Mouse (Mus musculus) cerebellum, postnatal 36 days (tissue): ENCODE data around the gene Pxmp4.

Experiments
- DNase-seq, 2 experiments: peaks; one replicate each; pipeline ENCODE4 v3.0.0; 2021 to 2022; ENCODE audit warnings: mixed read lengths in 2 of 2

The Pxmp4 gene

DNA sequence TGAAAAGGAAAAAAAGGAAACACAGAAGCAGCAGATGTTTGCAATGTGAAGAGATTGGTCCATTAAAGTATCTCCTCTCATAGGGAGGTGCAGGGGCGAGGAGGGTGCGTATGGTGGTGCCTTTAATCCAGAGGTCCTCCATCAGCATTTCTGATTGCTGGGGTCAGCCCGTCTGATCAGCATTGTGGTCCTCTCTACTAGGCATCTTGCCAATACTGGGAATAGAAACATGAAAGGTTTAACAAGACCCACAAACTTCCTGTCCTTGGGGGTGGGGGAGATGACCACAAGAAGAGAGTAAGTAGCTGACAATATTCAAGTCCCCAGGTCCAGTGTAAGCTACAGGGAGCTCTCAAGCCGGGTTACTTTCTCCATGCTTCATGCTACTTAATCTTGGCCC lies 32.8 kb downstream of the Pxmp4 start:
- no peak for DNase-seq

DNA sequence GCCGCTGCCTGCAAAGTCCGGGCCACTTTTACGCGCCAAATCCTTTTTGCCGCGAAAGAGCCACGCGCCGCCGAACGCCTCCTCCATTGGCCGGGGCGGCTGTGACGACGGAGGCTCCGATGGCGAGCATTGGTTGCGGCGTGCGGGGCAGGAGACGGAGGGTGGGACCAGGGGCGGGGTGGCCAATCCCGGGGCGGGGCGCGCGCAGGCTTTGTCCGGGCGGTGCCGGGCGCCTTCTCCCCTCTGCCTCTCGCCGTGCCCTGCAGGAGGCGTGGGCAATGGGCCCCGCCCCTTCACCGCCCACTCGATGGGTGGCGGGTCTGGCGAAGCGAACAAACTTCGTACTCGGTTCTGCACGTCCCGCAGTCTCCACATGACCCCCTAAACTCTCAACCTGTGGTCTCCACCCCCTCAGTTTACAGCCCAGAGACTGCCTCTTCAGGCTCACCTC lies 33.6 kb downstream of the Pxmp4 start, which contains the start of gene E2f1:
Gene E2f1 (minus strand): TSS at position 57 of the 451 bp plus-strand sequence.
- DNase-seq, result peak; percentile 88 to 94

DNA sequence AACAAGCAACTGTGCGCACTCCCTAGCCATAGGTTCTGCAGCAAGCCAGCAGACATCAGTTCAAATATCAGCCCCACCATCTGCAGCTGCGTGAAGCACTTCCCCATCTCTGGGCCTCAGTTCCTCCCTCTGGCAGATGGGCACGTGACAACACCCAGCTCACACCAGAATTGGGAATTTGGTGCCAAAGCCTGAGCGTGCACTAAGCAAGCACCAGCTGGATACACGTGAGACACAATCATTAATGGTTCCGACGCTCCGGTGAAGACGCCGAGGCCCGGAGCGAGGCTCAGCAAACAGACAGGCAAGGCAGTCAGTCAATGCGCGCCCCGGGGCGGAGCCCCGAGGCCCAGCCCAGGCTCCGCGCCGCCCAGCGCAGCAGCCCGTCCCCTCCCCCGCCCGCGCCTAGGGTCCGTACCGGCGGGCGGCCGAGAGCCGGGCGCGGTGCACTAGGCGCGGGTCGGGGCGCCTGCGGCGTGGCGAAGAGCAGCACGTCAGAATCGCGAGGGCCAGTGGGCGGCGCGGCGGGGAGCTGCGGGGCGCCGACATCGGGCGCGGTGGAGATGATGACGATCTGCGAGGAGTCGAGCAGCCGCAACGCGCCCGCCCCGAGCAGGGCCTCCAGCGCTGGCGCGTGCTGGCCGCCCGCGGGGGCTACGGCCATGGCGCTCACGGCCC lies 34.3 kb downstream of the Pxmp4 start:
- DNase-seq, result no peak

DNA sequence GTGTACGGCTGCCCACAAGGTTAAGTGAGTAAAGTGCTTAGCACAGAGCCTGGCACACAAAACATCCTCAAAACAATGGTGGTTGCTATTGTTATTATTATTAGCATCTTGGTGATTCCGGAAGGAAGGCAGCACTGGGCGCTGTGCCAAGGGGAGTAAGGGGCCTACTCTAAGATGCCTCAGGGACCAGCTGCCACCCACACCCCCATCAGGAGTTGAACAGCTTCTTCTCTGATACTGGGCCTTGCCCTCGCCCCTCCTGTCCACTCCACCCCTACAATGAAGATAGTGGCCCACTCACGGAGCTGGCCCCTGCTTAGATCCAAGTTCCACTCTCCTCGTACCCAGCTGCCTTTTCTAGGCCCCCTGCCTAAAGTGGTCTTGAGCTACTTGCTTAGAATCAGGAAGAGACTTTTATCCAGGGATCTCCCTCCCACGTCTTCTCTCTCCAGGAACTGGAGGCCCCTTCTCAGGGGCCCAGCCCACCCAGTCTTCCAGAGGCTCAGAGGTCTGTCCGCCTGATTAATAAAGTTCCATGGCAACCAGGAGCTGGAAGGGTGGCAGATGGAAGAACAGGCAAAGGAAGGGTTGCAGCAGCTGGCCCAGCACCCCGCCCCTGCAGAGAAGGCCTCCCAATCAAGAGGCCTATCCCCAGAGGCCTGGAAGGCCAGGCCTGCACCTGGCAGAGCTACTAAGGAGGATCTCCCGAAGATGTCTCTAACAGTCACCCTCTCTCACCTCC lies 35.0 kb downstream of the Pxmp4 start:
- no peak for DNase-seq

GRCm38 (mm10) chr2:154567766-154568165 lies 35.7 kb downstream of the Pxmp4 start:
- no peak for DNase-seq

DNA sequence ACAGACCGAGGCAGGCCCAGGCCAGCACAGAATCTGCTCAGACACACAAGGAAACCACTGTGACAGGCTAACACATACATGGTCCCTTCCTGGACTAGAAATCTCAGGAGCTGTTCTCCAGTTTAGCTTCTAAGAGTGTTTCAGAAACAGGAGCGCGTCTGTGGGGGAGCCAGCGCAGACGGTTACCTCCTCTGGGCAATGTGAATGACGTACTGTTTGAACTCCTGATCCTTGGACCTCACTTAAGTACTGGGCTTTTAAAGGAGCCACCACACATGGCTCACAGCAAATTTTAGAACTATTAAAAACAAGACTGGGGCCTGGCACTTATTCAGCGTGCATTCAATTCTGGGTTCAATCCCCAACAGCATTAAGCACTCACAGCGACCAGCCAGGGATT lies 36.9 kb downstream of the Pxmp4 start:
- DNase-seq, result no peak

DNA sequence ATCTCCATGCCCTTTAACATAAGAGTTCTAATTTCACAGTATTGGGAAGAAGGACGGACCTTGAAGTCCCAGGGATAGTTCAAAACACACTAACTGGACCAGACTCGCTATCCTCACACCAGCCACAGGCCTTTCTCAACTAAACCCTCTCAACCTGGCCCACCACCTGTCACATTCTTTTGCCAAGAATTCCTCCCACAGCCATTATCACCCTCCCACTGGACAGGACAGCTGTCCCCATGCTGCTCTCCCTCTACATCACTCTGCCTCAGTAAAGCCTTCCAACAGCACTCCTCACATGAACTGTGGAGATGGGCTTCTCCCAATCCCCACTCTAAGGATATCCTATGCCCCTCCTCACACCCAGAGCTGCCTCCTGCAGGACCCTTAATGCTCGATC lies 37.9 kb downstream of the Pxmp4 start:
- peak; percentile 85 to 86 for DNase-seq

DNA sequence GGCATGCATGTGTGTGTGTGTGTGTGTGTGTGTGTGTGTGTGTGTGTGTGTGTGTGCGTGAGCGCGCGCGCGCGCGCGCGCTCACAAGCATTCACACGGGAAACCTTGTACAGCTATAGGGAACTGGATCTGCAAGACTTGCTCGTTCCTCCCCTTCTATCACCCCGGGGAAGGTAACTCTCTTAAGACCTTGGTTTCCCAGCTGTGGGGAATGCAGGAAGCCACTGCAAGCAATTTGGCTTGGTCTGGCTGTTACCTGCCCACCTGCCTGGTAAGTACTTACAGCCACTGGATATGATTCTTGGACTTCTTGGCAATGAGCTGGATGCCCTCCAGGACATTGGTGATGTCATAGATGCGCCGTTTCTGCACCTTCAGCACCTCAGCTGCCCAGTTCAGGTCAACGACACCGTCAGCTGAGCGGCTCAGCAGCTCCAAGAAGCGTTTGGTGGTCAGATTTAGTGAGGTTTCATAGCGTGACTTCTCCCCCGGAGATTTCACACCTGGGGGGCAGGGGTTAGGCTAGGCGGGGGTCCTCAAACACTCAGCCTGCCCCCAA lies 39.8 kb downstream of the Pxmp4 start:
- DNase-seq, result no peak

DNA sequence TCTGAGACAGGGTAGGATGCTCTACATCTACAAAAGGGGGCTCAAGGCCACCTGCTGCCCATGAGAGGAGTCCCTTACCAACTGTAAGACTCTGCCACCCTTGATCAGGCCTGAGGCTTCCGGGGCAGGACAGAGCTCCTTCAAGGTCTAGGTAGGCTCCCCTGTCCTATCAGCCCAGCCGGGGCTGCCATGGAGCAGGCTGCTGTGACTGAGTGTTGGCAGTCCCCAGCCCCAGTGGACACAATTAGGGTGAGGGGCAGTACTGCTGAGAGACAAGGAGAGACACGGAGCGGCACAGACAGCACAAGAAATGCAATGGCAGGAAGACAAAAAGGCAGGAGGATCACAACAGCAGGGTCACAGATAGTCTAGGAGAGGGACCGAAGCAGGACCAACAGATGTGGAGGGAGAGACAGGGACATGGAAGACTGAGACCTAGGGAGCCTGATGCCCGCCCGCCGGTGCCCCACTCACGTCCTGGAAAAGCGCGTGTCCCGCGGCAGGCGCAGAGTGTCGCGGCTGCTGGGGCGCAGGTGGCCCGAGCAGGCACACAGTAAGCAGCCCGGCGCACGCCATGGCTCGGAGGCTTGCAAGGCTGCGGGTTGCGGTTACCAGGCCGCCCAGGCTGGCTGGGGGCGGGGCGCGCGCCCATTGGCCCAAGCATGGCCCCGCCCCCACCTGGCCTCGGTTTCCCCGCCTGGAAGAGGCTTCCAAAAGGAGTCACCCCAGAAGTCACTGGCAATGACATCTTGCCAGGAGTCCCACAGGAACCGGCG lies 45.1 kb downstream of the Pxmp4 start, which contains the start of gene Necab3:
Gene Necab3 (minus strand): TSS at position 627 of the 776 bp plus-strand sequence.
- peak; percentile 74 to 83 for DNase-seq

- DNase-seq, result no peak
Measured at GRCm38 (mm10) chr2:154557184-154557832, 46.2 kb downstream of the Pxmp4 start.

DNA sequence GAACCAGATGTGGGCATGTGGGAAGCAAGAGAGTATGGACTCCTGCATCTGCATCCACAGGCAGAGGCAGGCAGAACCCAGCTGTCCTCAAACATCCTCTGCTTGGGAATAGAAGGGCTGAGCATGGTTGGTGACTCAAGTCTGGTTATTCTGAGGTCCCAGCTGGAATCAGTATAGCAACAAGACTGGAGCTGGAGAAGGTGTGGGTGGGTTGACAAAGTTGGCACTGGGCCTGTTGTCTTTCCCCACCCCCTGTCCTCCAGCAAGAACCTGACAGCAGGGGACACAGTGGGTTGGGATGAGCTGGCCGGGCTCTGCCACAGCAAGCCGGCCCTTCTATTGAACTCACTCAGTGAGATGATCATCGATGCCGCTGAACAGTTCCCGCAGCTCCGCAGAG lies 48.3 kb downstream of the Pxmp4 start:
- no peak for DNase-seq

- peak; percentile 82 to 86 for DNase-seq
Measured at GRCm38 (mm10) chr2:154552424-154552907, 51.0 kb downstream of the Pxmp4 start.

GRCm38 (mm10) chr2:154551927-154552326 lies 51.6 kb downstream of the Pxmp4 start:
- DNase-seq, result peak in 1 of 2 experiments; percentile 51

- DNase-seq, result no peak
Measured at GRCm38 (mm10) chr2:154551476-154551875, 52.0 kb downstream of the Pxmp4 start, which contains the start of gene Actl10. Gene Actl10, plus strand, starts transcription at chr2:154551776.

GRCm38 (mm10) chr2:154550937-154551336 lies 52.6 kb downstream of the Pxmp4 start:
- DNase-seq, result no peak

DNA sequence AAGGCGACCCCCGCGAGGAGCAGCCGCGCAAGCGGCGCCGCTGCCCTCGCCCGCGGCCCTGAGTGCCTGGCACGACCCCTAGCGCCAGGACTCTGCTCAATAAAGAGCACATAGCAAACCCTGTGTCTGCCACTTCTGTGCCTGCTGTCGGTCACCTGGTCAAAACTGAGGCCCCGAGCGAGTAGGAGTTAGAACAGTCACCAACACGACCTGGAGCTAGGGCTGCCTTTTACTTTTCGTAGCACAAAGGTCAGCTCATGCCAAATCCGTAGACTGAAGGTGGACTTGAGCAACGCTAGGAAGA lies 53.7 kb downstream of the Pxmp4 start:
- DNase-seq, result no peak

DNA sequence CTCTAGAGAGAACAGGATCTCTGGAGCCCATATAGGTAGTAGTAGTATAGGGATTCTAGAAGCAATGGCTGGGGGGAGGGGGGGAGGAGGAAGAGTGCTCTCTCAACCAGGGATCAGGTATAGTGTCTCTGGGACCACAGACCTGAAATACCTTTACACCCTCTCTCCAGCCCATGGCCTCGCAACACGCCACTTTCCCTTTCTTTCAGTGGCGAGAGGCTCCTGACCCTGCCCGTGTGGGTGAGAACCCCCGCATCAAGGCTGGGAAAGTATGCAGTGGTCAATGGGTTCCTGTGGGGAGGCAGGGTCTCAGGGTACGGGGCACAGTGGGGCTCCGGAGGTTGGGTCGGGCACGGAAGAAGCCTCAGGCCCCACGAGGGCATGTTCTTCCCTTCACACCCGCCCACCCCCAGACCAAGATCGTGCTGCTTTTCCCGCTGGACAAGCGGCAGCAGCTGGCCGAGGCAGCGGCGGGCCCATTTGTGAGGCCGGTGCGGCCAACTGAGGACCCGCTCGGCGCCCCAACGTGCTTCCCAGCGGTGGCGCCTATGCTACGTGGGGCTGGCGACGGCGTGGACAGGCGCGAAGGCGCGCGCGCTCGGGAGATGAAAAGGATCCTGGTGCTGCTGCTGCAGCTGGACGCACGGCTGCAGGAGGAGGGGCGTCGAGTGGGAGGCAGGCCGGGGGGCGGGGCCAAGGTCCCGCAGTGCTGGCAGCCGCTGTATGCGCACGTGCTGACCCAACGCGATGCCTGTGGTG lies 54.2 kb downstream of the Pxmp4 start:
- no peak for DNase-seq

GRCm38 (mm10) chr2:154548688-154549087 lies 54.8 kb downstream of the Pxmp4 start:
- no peak for DNase-seq

- DNase-seq, result no peak
Measured at GRCm38 (mm10) chr2:154546711-154547110, 56.8 kb downstream of the Pxmp4 start, which contains the start of gene 1700003F12Rik. Gene 1700003F12Rik, plus strand, starts transcription at chr2:154547085.

DNA sequence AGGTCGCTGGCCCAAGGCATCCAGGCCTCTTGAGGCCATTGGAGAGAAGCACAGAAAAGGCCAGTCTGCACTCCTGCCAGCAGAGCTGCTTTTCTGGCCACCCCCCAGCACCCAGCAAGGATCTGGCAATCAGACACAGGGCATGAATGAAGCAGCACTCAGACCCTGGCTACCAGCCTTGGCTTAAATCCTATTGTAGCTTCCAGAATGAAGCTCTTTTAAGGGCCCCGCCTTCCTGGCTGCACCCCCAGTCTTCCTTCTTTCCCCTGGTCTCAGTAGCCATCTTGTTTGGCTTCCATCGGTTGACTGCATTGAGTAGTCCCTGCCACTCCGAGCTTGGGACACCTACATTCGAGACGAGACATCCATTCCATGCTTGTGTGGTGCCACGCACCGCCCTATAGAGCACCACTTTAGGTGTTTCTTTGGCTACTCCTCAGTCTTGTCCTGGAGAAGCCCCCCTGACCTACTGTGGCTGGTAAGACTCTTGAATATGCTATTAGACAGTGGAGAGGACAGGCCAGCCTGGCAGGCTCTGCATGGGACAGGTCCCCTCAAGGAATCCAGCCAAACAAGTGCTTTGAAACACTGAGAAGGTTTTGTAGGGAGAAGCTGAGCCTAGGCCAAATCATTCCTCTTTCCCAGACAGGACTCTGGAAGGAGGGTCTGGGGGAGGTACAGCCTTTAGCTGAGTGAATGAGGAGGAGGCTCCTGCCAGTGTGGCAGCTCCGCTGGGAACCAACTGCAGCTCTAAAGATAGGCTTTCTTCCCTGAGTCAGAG lies 59.8 kb downstream of the Pxmp4 start:
- peak; percentile 97 to 98 for DNase-seq

- no peak for DNase-seq
Measured at GRCm38 (mm10) chr2:154541630-154542029, 61.9 kb downstream of the Pxmp4 start.
